Mouse (Mus musculus): ENCODE results near the gene Gm49601.

DNA sequence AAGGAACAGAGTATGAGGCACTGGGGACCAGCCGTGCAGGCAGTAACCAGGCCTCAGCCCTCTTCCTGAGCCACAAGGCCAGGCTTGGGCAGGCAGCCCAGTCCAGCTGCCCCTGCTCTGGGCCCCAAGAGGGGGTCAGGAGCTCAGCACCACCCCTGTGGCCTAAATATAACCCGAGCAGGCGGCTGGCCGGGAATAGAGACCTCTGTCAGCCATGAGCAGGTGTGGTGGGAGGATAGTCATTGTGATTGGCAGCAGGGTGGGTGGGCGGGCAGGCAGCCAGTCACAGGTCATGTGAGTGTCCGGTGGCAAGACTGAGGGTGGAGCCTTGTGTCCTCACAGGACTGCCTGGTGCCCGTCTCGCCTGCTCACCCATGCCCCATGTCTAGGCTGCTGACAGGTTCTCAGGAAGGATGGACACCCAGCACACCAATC lies 21.9 kb downstream of the Gm49601 start:
- TF ChIP-seq EP300 (optimal IDR thresholded peaks at IDR 0.05), result no peak
- TF ChIP-seq CTCF (IDR thresholded peaks at IDR 0.05; ENCODE audit: low read depth), result no peak
